Mouse (Mus musculus) right cerebral cortex, postnatal 10 days (tissue): ENCODE results near the gene Edem3.
"Not testable (repeated sequence)": the region's sequence is repeated elsewhere in the genome, so short reads cannot be mapped to it uniquely, and the experiment has no call there.

Experiments
- DNase-seq, 2 experiments: peaks; one replicate each; pipeline ENCODE4 v3.0.0; 2021; ENCODE audit warnings: low spot score in 2 of 2

Edem3 gene

DNA sequence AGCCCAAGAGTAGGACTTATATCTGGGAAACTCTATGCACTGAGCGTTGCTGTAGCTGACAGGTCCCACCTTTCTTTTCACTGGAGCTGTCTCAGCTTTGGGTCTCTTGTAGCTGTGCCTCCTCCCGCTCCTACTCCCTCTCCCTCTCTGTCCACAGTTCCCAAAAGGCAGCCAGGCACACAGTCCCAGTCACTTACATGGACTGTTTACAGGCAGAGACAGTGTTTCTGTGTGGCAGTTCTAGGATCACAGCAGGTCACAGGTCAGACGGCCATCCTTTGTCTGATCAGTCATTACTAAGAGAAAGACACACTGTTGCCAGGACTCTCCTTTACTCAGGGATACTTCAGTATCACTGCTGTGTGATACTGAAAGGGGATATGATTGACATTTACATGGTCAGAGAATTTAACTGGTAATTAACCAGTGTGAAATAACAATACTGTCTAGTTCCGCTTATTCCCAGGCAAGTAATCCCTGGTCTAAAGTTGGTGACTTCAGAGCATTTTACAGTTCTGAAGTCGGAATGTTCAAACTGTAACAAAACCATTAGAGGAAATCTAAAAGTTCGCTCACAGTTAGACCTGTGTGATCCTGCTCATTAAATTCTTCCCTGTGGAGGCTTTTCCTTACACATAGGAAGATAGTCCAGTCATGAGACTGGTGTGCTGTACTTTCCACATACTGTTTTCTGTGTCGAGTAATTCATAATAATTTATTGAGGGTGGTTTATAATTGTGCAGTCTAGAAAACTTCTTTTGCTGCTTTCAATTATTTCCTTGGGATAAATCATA is 55.7 kb downstream of the Edem3 start:
- DNase-seq, result no peak

DNA sequence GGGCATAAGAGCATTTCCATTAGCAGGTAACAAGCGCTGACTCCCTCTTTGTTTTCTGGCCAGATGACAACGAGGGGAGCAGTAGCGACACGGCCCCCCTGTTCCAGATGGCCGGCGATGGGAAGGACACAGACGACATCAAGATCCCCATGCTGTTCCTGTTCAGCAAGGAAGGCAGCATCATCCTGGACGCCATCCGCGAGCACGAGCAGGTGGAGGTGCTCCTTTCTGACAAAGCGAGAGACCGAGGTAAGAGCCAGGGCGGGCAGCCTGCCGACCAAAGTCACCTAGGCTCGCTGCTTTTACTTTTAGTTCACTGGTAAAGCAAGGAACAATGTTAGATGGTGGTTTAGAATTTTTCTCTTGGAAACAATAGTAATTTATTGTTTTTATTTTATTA is 56.3 kb downstream of the Edem3 start:
- no peak for DNase-seq

- no peak for DNase-seq
Observed at GRCm38 (mm10) chr1:151812004-151812712, 57.0 kb downstream of the Edem3 start.

GRCm38 (mm10) chr1:151816051-151816450 is 60.9 kb downstream of the Edem3 start:
- no peak for DNase-seq

- DNase-seq, result no peak
Observed at GRCm38 (mm10) chr1:151819190-151819589, 64.0 kb downstream of the Edem3 start.

GRCm38 (mm10) chr1:151820457-151820856 is 65.3 kb downstream of the Edem3 start:
- DNase-seq, result peak; percentile 72 to 82

DNA sequence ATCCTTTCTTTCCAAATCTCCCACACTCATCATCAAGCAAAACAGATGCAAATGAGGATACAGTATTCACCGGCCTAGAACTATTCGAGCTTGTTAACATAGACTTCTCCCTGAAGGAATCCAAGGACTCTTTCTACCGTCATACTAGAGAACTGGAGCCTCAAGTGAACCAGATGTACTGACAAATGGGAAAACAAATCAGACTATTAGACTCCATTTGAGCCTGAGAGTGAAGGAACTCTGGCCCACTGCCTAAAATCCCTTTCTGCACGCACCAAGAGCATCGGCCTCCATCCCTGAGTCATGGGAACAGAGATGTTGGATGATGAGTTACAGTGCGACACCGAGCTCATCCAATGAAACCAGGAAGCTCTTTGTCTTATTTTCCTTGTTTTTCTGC is 69.9 kb downstream of the Edem3 start:
- DNase-seq, result no peak

GRCm38 (mm10) chr1:151831791-151832190 is 76.6 kb downstream of the Edem3 start:
- DNase-seq, result no peak

DNA sequence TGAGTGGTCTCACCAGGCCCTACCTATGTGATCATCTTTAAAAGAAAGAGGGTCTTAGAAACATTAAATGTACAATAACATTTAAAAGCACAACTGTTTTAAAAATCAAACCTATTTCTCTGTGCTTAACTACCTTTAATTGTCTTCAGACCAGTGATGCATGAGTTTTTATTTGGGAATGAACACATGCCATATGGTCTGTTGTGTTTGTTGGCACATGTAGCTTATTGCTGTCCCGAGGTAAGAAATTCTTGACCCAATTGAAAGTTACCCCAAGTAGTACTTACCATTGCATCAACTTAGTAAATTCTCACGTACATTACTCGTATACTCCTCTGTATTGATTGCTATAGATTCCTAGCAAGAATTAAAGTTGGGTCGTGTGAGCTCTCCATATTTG is 80.1 kb downstream of the Edem3 start:
- DNase-seq, result no peak

- not testable (repeated sequence) for DNase-seq
Observed at GRCm38 (mm10) chr1:151840345-151840744, 85.2 kb downstream of the Edem3 start.

- no peak for DNase-seq
Observed at GRCm38 (mm10) chr1:151845252-151845832, 90.2 kb downstream of the Edem3 start.

DNA sequence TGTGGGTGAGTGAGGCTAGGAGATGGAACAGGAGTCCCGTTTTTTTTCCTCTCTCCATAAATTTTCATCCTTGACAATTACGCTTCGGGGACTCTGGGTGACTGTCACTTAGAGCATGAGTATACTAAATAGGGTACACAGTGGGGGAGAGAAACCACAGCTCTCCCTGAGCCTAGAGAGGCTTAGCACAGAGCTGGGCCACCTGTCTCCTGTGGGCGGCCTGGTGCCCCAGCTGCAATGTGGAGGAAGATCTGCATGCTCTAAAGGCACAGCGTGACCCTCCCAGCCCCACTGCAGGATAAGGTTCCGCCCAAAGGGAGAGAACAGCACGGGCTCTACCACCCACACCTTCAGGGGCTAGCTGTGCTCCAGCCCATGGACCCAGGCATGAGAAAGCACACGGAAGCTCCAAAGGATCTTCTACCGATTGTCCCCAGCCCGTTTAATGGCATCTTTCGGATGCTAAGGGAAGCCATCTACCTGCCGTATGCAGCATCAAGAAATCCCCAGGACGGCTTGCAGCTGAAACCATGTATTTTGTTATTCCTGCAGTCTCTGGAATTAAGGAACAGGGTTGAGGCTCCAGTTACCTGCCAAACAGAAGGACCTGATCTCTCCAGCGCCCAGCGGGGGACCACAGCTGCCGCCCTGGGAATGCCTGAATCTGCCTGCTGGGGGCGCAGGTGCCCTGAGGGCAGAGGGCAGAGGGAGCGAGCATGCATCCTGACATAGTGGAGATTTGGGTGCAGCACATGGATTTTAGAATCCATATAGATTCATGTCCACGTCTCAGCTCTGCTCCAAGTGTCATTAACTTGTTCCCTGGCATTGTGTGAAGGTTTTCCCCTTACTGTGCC is 91.0 kb downstream of the Edem3 start:
- no peak for DNase-seq

- no peak for DNase-seq
Observed at GRCm38 (mm10) chr1:151848286-151848685, 93.1 kb downstream of the Edem3 start.

DNA sequence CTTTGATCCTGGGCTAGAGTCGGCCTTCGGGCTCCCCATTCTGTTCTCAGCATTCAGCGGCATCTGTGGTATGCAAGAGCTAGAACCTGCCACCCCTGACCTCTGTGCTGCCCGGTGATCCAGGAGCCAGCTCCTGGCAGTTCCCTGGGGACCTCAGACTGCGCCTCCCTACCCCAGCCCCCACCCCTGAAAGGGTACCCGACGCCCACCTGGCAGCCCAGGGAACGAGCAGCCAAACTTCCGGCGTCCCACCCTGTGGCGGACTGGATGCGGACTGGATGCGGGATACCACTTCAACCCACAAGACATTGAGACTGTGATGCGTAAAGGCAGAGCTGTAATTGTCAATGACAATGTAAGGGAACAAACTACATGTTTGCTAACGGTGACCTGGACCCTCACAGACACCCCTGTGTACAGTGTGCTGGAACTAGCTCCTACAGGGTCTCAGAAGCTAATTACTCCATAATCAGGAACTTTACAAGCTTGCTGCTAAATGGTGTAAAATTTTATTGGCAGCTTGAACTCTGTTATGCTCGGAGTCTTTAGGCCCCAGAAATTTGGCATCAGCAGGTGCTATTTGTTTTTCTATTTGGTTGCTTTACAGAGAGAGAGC is 94.9 kb downstream of the Edem3 start:
- DNase-seq, result no peak

- peak in 1 of 2 experiments; percentile 46 for DNase-seq
Observed at GRCm38 (mm10) chr1:151851051-151851848, 96.1 kb downstream of the Edem3 start.

DNA sequence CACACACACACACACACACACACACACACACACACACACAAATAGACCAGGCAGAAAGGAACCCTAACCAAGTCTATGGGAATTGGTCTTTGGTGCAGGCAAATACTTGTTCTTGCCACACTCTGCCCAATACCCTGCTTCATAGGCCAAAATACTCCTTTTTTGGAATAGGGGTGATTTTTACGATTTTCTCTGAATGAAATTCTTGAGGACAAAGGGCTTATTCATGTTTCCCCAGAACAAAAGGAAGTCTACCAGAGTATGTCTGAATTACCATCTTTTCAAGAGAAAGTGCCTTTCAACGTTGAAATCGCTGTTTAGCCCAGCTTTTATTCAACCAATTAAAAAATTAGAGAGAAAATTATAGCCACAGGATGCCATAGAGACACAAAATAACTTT is 96.8 kb downstream of the Edem3 start:
- DNase-seq, result no peak

- DNase-seq, result no peak
Observed at GRCm38 (mm10) chr1:151855561-151855960, 100.4 kb downstream of the Edem3 start.

DNA sequence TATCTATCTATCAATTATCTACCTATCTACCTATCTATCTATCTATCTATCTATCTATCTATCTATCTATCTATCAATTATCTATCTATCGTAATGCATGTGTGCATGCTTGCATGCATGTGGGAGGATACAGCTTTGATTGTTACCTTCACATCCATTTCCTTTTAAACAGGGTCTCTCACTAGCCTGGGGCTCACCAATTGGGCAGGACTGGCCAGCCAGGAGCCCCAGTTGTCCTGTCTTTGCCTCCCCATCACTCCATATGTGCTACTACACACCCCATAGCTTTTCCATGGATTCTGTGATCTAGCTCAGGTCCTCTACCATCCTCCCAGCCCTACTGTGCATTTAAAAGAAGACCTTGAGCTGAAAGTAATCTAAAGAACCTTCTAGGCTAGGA is 103.3 kb downstream of the Edem3 start:
- DNase-seq, result no peak

- DNase-seq, result no peak
Observed at GRCm38 (mm10) chr1:151861334-151861995, 106.3 kb downstream of the Edem3 start.

DNA sequence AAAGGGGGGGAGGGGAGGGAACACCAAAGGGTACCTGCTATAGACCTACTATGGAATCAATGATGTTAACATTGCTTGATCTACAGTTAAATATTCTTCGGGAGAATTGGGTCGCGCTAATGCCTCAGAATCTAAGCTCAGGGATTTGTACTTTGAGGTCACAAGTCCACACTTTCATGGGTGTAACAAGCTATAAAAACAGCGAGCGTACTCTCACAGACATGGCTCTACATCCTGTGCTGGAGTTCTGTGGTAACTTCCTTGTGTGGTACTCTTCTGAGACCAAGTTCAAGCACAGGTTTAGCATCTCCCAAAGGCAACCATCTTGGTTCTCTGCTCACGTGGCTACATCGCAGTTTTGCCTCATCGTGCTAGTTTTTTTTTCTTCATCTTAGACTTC is 106.9 kb downstream of the Edem3 start:
- DNase-seq, result no peak
